25 mouse cellular contexts compared by ENCODE assay signal in the genomic region with DNA sequence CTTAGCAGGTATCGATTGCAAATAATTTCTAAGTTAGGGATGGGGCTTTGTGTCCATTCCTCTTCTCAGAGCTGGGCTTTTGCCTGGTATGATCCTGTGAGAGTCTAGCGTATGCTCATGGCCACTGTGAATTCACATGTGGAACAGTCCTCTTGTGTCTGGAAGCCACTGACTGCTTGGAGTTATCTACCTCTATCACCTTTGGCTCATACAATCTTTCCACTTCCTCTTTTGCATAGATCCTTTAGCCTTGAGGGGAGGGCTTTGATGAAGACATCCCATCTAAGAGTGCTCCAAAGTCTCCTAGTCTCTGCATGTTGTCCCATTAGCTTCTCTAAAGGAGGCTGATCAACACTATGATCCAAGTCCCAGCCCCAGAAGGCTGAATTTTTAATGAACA.
DNase-seq lines count a peak whose midpoint lies in the region; ATAC-seq and TF ChIP-seq lines count a peak whose summit lies in the region.
"Had no signal": no experiment of that assay in that cellular context is flagged by ENCODE, and none has a peak within 500 bp of the region (broad histone marks: within the 10 kb centered on the region; RNA-seq: fewer than 3 reads in every experiment).

No protein-coding gene starts in this region.

- TF ChIP-seq RAD21 in MEL (IDR thresholded peaks at IDR 0.05; ENCODE audit: low read depth, low read length), result no peak

- peak; percentile 16; the same call in 1 of the 2 replicates for ATAC-seq in common myeloid progenitor, adult 5-6 weeks (replicated peaks; ENCODE audit: low read depth, poor library complexity, severe bottlenecking)
- peak; percentile 28 for ATAC-seq in megakaryocyte progenitor cell, adult 5-6 weeks (replicated peaks; ENCODE audit: poor library complexity)
- ATAC-seq: activated CD4-positive, CD25-positive, alpha-beta regulatory T cell, adult 4 months; forebrain, embryonic 14.5 days; forebrain, embryonic 16.5 days; Patski had no signal

- no peak overlapping the region for H3K4me3 ChIP-seq in MEL (ENCODE audit: control insufficient read depth in 1 of 2, insufficient read depth in 1 of 2, low read depth in 2 of 2, low read length in 2 of 2)
- H3K4me3 ChIP-seq: embryonic facial prominence, embryonic 13.5 days; embryonic facial prominence, embryonic 15.5 days; erythroblast, embryonic 14.5 days; forebrain, embryonic 10.5 days; forebrain, embryonic 12.5 days had no signal

- DNase-seq in 416B (ENCODE audit: low read depth) (peak; percentile 68), MEL (ENCODE audit: low read depth, low spot score) (peak; percentile 83)
- DNase-seq in cerebellum, postnatal 10 days, result no peak
- no peak for DNase-seq in heart, adult 9 months (ENCODE audit: low spot score in 2 of 2)
- no peak for DNase-seq in urinary bladder, postnatal 25 days (ENCODE audit: low spot score)
- DNase-seq: adrenal gland, adult 2 months; adrenal gland, postnatal 10 days; adrenal gland, postnatal 25 days; cerebellum, adult 11 months; cerebellum, adult 18-20 months; cerebellum, adult 8-10 months; cerebellum, adult 9-11 months; cerebellum, postnatal 25 days; embryo, embryonic 11 days had no signal

- H3K9ac ChIP-seq in MEL (ENCODE audit: control insufficient read depth, low read depth, low read length, poor library complexity, severe bottlenecking), result peak overlapping the region; percentile 12; the same call in 1 of the 2 replicates
- H3K9ac ChIP-seq: embryonic facial prominence, embryonic 13.5 days; embryonic facial prominence, embryonic 15.5 days; forebrain, embryonic 12.5 days had no signal

- H3K27me3 ChIP-seq in MEL (ENCODE audit: control insufficient read depth in 1 of 2, insufficient read depth in 2 of 2, low read length in 2 of 2), result no peaks in the 10 kb centered on the region
- H3K27me3 ChIP-seq: embryonic facial prominence, embryonic 13.5 days; embryonic facial prominence, embryonic 15.5 days; forebrain, embryonic 12.5 days; Patski had no signal

- H3K27ac ChIP-seq in MEL (ENCODE audit: control insufficient read depth, low read depth, low read length), result peak overlapping the region; percentile 46
- H3K27ac ChIP-seq: embryonic facial prominence, embryonic 13.5 days; embryonic facial prominence, embryonic 15.5 days; forebrain, embryonic 10.5 days; forebrain, embryonic 12.5 days had no signal

- no peak for TF ChIP-seq CTCF in MEL (IDR thresholded peaks at IDR 0.05 in 2 of 3, conservative IDR thresholded peaks at IDR 0.05 in 1 of 3; ENCODE audit: control insufficient read depth in 1 of 3, insufficient read depth in 1 of 3, low read depth in 2 of 3, low read length in 3 of 3, poor library complexity in 1 of 3, severe bottlenecking in 1 of 3)

- peaks cover 45 to 65% of the 10 kb centered on the region in 2 experiments for H3K4me1 ChIP-seq in MEL (ENCODE audit: control insufficient read depth in 1 of 2, insufficient read depth in 2 of 2, low read length in 2 of 2)
- H3K4me1 ChIP-seq: embryonic facial prominence, embryonic 13.5 days; forebrain, embryonic 10.5 days; forebrain, embryonic 12.5 days had no signal

- TF ChIP-seq POLR2A in MEL (IDR thresholded peaks at IDR 0.05; ENCODE audit: control insufficient read depth in 1 of 2, insufficient read depth in 1 of 2, low read depth in 1 of 2, low read length in 2 of 2, poor library complexity in 1 of 2), result no peak; a peak in 1 of 4 replicates

- H3K9me3 ChIP-seq in MEL (replicated peaks; ENCODE audit: insufficient read depth, low read length), result no peaks in the 10 kb centered on the region
- H3K9me3 ChIP-seq: embryonic facial prominence, embryonic 13.5 days; embryonic facial prominence, embryonic 15.5 days; forebrain, embryonic 10.5 days; forebrain, embryonic 12.5 days had no signal

- TF ChIP-seq EP300 in MEL (IDR thresholded peaks at IDR 0.05; ENCODE audit: low read depth in 1 of 2, low read length in 2 of 2), result no peak

- H3K36me3 ChIP-seq in MEL (ENCODE audit: control insufficient read depth in 1 of 2, insufficient read depth in 2 of 2, low read length in 2 of 2), result peaks cover 0 to 78% of the 10 kb centered on the region in 2 experiments; a peak in 2 of 4 replicates
- H3K36me3 ChIP-seq: embryonic facial prominence, embryonic 13.5 days; embryonic facial prominence, embryonic 15.5 days; forebrain, embryonic 10.5 days; forebrain, embryonic 12.5 days had no signal

- no peaks in the 10 kb centered on the region for H3K79me2 ChIP-seq in MEL (ENCODE audit: control insufficient read depth, insufficient read depth, low read length, poor library complexity)

TF ChIP-seq in MEL, 35 proteins besides CTCF, POLR2A, EP300 and RAD21:
- peak; percentile 93 for TF ChIP-seq TAL1 (IDR thresholded peaks at IDR 0.05; ENCODE audit: low read length)
- peak; percentile 92 for TF ChIP-seq GATA1 (IDR thresholded peaks at IDR 0.05; ENCODE audit: low read depth, low read length)
- TF ChIP-seq TBP (IDR thresholded peaks at IDR 0.05; ENCODE audit: low read depth, low read length), result 0 out of 2 replicates have a peak, but pooled peaks have one; percentile 29
- no peak for TF ChIP-seq ZMIZ1 (IDR thresholded peaks at IDR 0.05; ENCODE audit: low read depth, low read length)

Comparison
In these comparisons a context has a peak if more than half of its experiments do, and no peak if none do; other contexts are left out.
1. DNase-seq: peak in 416B (single experiment) and MEL (single experiment); none in cerebellum, postnatal 10 days (0 of 2), heart, adult 9 months (0 of 2) and urinary bladder, postnatal 25 days (single experiment).